Mouse (Mus musculus): ENCODE data around the gene Cog2.

GRCm38 (mm10) chr8:124555113-124555750, 34.7 kb downstream of the Cog2 start:
- TF ChIP-seq POLR2A (IDR thresholded peaks at IDR 0.05; ENCODE audit: borderline replicate concordance, low read depth, low read length) = no peak
- no peak for TF ChIP-seq CTCF (IDR thresholded peaks at IDR 0.05; ENCODE audit: low read depth, low read length)
